Mouse (Mus musculus) stomach, embryonic 15.5 days (tissue): ENCODE results near the gene Cracr2a. TPM values are rescaled to one million over a fixed set of nuclear protein-coding genes. Genes with fewer than 3 reads are reported as not detected.

Source experiments
- ATAC-seq: fragments of 200-750 bp; cut with Nextera tagmentation; 2 replicates; pipeline ENCODE4 v1.8.0; 2017; ENCODE audit warnings: low read depth, moderate number of reproducible peaks, moderate TSS enrichment; ENCODE audit not compliant: insufficient read depth, low FRiP score
- H3K27ac ChIP-seq: fragments of 300-500 bp; sonication (generic); 2 replicates; pipeline ENCODE4 v1.5.1; 2015; ENCODE audit warnings: mild to moderate bottlenecking, inconsistent platforms
- H3K27me3 ChIP-seq: fragments of 300-500 bp; sonication (generic); replicated peaks from 2 replicates; pipeline ENCODE4 v1.6.1; 2015; ENCODE audit warnings: inconsistent platforms
- H3K36me3 ChIP-seq: fragments of 300-500 bp; sonication (generic); 2 replicates; pipeline ENCODE4 v1.6.1; 2015; ENCODE audit warnings: inconsistent platforms
- H3K4me1 ChIP-seq: fragments of 300-500 bp; sonication (generic); 2 replicates; pipeline ENCODE4 v1.6.1; 2015; ENCODE audit warnings: inconsistent platforms
- H3K4me2 ChIP-seq: fragments of 300-500 bp; sonication (generic); 2 replicates; pipeline ENCODE4 v1.6.1; 2015; ENCODE audit warnings: mild to moderate bottlenecking, inconsistent platforms
- H3K4me3 ChIP-seq: fragments of 300-500 bp; sonication (generic); replicated peaks from 2 replicates; pipeline ENCODE4 v1.5.1; 2015; ENCODE audit warnings: inconsistent platforms
- H3K9ac ChIP-seq: fragments of 300-500 bp; sonication (generic); 2 replicates; pipeline ENCODE4 v1.6.1; 2015; ENCODE audit warnings: inconsistent platforms
- H3K9me3 ChIP-seq: fragments of 300-500 bp; sonication (generic); 2 replicates; pipeline ENCODE4 v1.6.1; 2016; ENCODE audit warnings: inconsistent platforms
- WGBS: fragments of 180-500 bp; shearing (Covaris S2); methylation state at CpG from one replicate; pipeline ENCODE4 v1.1.7; 2015; 5-methylcytosine and 5-hydroxymethylcytosine counted together
- polyA plus RNA-seq: library from polyadenylated mRNA; unstranded; fragments of >200 nt; fragmentation: Nextera tagmentation; extraction: Ambion mirVana; gene quantifications from 2 replicates; pipeline ENCODE4 v1.2.1, GENCODE M21; 2015

Gene Cracr2a
- polyA plus RNA-seq, 1 experiment from 2014 or later, result 2.4 TPM

DNA sequence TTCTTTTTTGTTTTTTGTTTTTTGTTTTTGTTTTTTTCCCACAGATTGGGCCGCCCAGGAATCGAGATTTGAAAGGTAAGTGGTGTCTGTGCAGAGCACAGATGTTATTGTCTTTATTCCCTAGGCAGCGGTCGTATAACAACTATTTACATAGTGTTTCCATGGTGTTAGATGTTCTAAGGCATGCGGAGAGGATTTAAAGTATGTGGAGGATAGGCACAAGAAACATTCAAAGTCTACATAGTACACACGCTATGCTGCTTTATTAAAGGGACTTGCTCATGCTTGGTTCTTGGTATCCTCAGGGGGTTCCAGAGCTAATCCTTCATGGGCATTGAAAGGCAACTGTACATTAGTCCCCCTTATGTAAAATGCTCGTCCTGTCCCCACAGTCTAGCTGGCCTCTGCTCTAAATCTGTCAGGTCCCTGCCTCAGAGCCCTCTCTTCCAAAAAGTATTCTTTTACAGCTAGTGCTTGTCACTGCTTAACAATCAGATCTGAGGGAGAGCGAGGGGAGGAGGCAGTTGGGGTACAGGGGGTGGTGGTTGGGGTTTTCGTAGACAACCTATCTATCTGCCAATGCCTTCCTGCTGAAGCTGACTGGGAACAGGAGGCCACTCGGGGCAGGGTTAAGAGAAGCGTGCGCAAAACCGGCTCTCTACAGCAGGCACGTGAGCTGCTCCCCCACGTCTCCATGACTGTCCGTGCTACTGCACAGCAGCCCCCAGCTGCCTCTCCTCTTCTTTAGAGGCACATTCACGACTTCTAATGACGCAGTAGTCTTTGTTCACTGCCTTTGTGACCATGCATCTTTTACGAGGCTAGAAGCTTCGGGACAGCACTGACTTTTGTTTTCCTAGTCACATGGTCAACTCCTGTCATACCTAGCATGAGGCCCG is 156.3 kb downstream of the Cracr2a start:
- no peak overlapping the region for H3K4me2 ChIP-seq
- no peak overlapping the region for H3K27ac ChIP-seq
- no peaks in the 10 kb centered on the region for H3K36me3 ChIP-seq
- H3K27me3 ChIP-seq, result no peaks in the 10 kb centered on the region
- no peak overlapping the region for H3K4me3 ChIP-seq
- no peaks in the 10 kb centered on the region for H3K9me3 ChIP-seq
- H3K4me1 ChIP-seq, result peaks cover 3% of the 10 kb centered on the region; the same call in 1 of the 2 replicates
- WGBS, result 48% methylated on average over 21 of the region's 21 CpGs
- no peak for ATAC-seq
- H3K9ac ChIP-seq, result no peak overlapping the region

DNA sequence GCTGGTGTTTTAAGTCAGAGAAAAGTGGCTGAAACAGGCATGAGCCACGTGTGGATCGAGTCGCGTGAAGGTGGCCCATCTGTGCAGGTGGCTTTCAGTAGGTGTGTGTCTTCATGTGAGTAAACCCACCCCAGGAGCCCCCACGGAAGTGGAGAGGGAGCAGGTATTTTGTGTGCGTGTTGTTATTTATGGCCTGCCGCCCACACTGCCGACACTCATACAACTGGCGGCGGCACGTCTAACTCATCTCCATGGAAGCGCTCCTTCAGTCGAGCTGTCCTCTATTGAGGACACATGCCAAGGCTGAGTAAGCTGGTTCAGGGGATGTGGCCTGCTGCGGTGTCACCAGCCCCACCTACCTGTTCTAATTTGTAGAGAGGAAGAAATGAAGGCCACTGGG is 158.7 kb downstream of the Cracr2a start:
- no peak overlapping the region for H3K27ac ChIP-seq
- H3K4me1 ChIP-seq, result peaks cover 3% of the 10 kb centered on the region; the same call in 1 of the 2 replicates
- no peak overlapping the region for H3K9ac ChIP-seq
- ATAC-seq, result no peak
- H3K27me3 ChIP-seq, result no peaks in the 10 kb centered on the region
- no peaks in the 10 kb centered on the region for H3K9me3 ChIP-seq
- no peak overlapping the region for H3K4me2 ChIP-seq
- H3K36me3 ChIP-seq, result no peaks in the 10 kb centered on the region
- 85% methylated on average over 14 of the region's 14 CpGs for WGBS
- H3K4me3 ChIP-seq, result no peak overlapping the region

DNA sequence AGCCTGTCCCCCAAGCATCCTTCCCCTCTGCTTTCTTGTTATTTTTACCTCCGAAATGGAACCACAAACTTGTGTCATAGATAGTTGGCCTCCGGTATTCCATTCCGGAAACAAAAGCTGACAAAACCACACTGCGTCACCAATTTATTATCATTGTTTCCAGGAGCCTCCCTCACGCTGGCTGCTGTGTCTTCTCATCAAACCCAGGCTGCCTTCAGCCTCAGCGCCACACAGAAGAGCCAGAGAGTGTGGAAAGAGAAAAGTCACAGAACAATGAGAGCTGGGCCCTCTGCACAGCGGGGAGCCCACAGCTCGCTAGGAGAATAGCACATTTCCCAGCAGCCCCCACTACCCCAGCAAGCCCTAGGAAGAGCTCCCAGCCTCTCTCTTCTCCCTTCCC is 162.0 kb downstream of the Cracr2a start:
- 59% methylated on average over 8 of the region's 8 CpGs for WGBS

More for the DNA sequence above, 162.0 kb downstream of the Cracr2a start:
- no peaks in the 10 kb centered on the region for H3K9me3 ChIP-seq
- H3K4me1 ChIP-seq, result no peaks in the 10 kb centered on the region
- H3K4me2 ChIP-seq, result no peak overlapping the region
- no peak overlapping the region for H3K27ac ChIP-seq
- no peak for ATAC-seq
- no peaks in the 10 kb centered on the region for H3K27me3 ChIP-seq
- H3K36me3 ChIP-seq, result no peaks in the 10 kb centered on the region
- no peak overlapping the region for H3K4me3 ChIP-seq
- H3K9ac ChIP-seq, result no peak overlapping the region

Other genes starting within 250 kb of the Cracr2a start
- gene Parp11, start 114.5 kb upstream of the Cracr2a start, polyA plus RNA-seq, result 19.0 and 23.8 TPM in 2 replicates
- 0.10 TPM in 1 of 2 replicates, not detected in the other for gene Prmt8, start 208.1 kb downstream of the Cracr2a start, polyA plus RNA-seq